Mouse (Mus musculus) naive thymus-derived CD4-positive, alpha-beta T cell, adult 2 months (primary cell): ENCODE measurements around the gene Lyrm4.
A peak's percentile ranks its signal among the peaks of the same experiment; 100 is the strongest.
"Not testable (repeated sequence)": the region's sequence is repeated elsewhere in the genome, so short reads cannot be mapped to it uniquely, and the experiment has no call there.

Experiments used
- DNase-seq: peaks from one replicate; pipeline ENCODE4 v3.0.0-alpha.2; 2011; ENCODE audit warnings: low read depth

The Lyrm4 gene

GRCm38 (mm10) chr13:35994067-35994466, 123.3 kb downstream of the Lyrm4 start:
- no peak for DNase-seq

- DNase-seq: not testable (repeated sequence)
These were observed 126.1 kb downstream of the Lyrm4 start for GRCm38 (mm10) chr13:35991185-35991584.

GRCm38 (mm10) chr13:35989329-35989728, 128.0 kb downstream of the Lyrm4 start:
- DNase-seq: no peak

- no peak for DNase-seq
These were observed 134.3 kb downstream of the Lyrm4 start for GRCm38 (mm10) chr13:35982985-35983384.

- no peak for DNase-seq
These were observed 136.9 kb downstream of the Lyrm4 start for GRCm38 (mm10) chr13:35980471-35980870.

GRCm38 (mm10) chr13:35976912-35977311, 140.4 kb downstream of the Lyrm4 start:
- DNase-seq: no peak

- no peak for DNase-seq
These were observed 147.5 kb downstream of the Lyrm4 start for GRCm38 (mm10) chr13:35969829-35970228.

- DNase-seq: no peak
These were observed 147.9 kb downstream of the Lyrm4 start for GRCm38 (mm10) chr13:35969431-35969721.

- no peak for DNase-seq
These were observed 148.5 kb downstream of the Lyrm4 start for GRCm38 (mm10) chr13:35968719-35969430.

GRCm38 (mm10) chr13:35968131-35968718, 149.1 kb downstream of the Lyrm4 start:
- no peak for DNase-seq

- no peak for DNase-seq
These were observed 149.6 kb downstream of the Lyrm4 start for GRCm38 (mm10) chr13:35967690-35968089.

- no peak for DNase-seq
These were observed 153.7 kb downstream of the Lyrm4 start for GRCm38 (mm10) chr13:35963583-35963982.

GRCm38 (mm10) chr13:35959391-35960067, 157.8 kb downstream of the Lyrm4 start:
- no peak for DNase-seq

GRCm38 (mm10) chr13:35958539-35958938, 158.8 kb downstream of the Lyrm4 start, which contains the start of gene Ppp1r3g:
Gene Ppp1r3g (plus strand): TSS chr13:35958839.
- DNase-seq: no peak

- no peak for DNase-seq
These were observed 167.4 kb downstream of the Lyrm4 start for GRCm38 (mm10) chr13:35949814-35950455.

- peak; percentile 72 for DNase-seq
These were observed 169.8 kb downstream of the Lyrm4 start for GRCm38 (mm10) chr13:35947354-35948000.

- no peak for DNase-seq
These were observed 170.5 kb downstream of the Lyrm4 start for GRCm38 (mm10) chr13:35946659-35947353.

- no peak for DNase-seq
These were observed 176.4 kb downstream of the Lyrm4 start for GRCm38 (mm10) chr13:35940934-35941333.

GRCm38 (mm10) chr13:35939871-35940665, 177.3 kb downstream of the Lyrm4 start:
- no peak for DNase-seq

- no peak for DNase-seq
These were observed 179.3 kb downstream of the Lyrm4 start for GRCm38 (mm10) chr13:35937991-35938390.
